Mouse (Mus musculus) G1E (cell line): ENCODE data around the gene C4bp. TPM values are rescaled to one million over a fixed set of nuclear protein-coding genes. Genes with fewer than 3 reads are reported as not detected.

Source experiments
- ATAC-seq: 2 replicates; pipeline ENCODE4 v1.8.0; 2016; ENCODE audit warnings: mild to moderate bottlenecking; ENCODE audit not compliant: insufficient number of reproducible peaks, poor library complexity, low FRiP score, severe bottlenecking; ENCODE audit errors: extremely low read depth
- DNase-seq: peaks from one replicate; pipeline ENCODE4 v3.0.0; 2012; ENCODE audit warnings: low spot score
- H3K27me3 ChIP-seq: 2 replicates; pipeline ENCODE4 v1.6.1; 2012; ENCODE audit warnings: mild to moderate bottlenecking, low read length, inconsistent platforms; ENCODE audit not compliant: insufficient read depth
- H3K36me3 ChIP-seq: replicated peaks from 2 replicates; pipeline ENCODE3; 2012; ENCODE audit warnings: mild to moderate bottlenecking, inconsistent platforms
- H3K4me1 ChIP-seq: 2 replicates; pipeline ENCODE4 v1.6.1; 2012; ENCODE audit warnings: low read depth, low read length, inconsistent platforms, mixed read lengths; ENCODE audit not compliant: insufficient read depth
- H3K4me3 ChIP-seq: 2 replicates; pipeline ENCODE4 v1.5.1; 2012; ENCODE audit warnings: low read depth, mild to moderate bottlenecking, inconsistent platforms, low read length, moderate library complexity, mixed read lengths
- H3K9me3 ChIP-seq: replicated peaks from 2 replicates; pipeline ENCODE4 v1.6.1; 2012; ENCODE audit warnings: inconsistent platforms
- CTCF ChIP-seq: IDR thresholded peaks from 2 replicates; pipeline ENCODE4 v1.5.1; 2012; ENCODE audit warnings: low read depth, low read length, inconsistent platforms, mixed read lengths
- GATA1 ChIP-seq: IDR thresholded peaks from 2 replicates; pipeline ENCODE4 v1.6.1; 2012; ENCODE audit warnings: borderline replicate concordance, low read length, inconsistent platforms, mixed read lengths
- GATA2 ChIP-seq: IDR thresholded peaks from 2 replicates; pipeline ENCODE4 v1.6.1; 2012; ENCODE audit warnings: low read depth, low read length, inconsistent platforms, borderline replicate concordance
- POLR2AphosphoS5 ChIP-seq: IDR thresholded peaks from 2 replicates; pipeline ENCODE4 v1.6.1; 2012; ENCODE audit warnings: low read depth, low read length, inconsistent platforms; ENCODE audit not compliant: insufficient replicate concordance
- TAL1 ChIP-seq: conservative IDR thresholded peaks from 2 replicates; pipeline ENCODE4 v1.6.1; 2012; ENCODE audit warnings: low read depth, low read length, inconsistent platforms, mixed read lengths
- polyA plus RNA-seq: library from polyadenylated mRNA; stranded (reverse); fragments of >175 nt; gene quantifications from 2 replicates; pipeline ENCODE4 v1.2.3, GENCODE M21; 2012
- total RNA-seq, 2 experiments: library from RNA; stranded (forward) in 1 of 2; stranded (reverse) in 1 of 2; fragments of 200-1000 nt in 1 of 2; fragments of >200 nt in 1 of 2; fragmentation: Nextera tagmentation in 1 of 2; gene quantifications; 2 replicates each; pipeline ENCODE4 v1.2.3; 2014 to 2017

The C4bp gene
- not detected in 2 replicates for total RNA-seq (2014; fragmentation: Nextera tagmentation)
- total RNA-seq (2017): 0.12 and 0.33 TPM in 2 replicates
- not detected in 2 replicates for polyA plus RNA-seq

GRCm38 (mm10) chr1:130661454-130661853 is at the start of gene C4bp:
C4bp (minus strand) TSS chr1:130661632.
- Histone ChIP-seq H3K9me3 (no peaks in the 10 kb centered on the region), H3K36me3 (no peaks in the 10 kb centered on the region), H3K4me3 (no peak within 1 kb of the TSS), H3K4me1 (no peaks in the 10 kb centered on the region), H3K27me3 (peaks cover 15% of the 10 kb centered on the region)
- ATAC-seq (no peak), DNase-seq (no peak)
- no peak for TF ChIP-seq POLR2AphosphoS5
- TF ChIP-seq TAL1: no peak
- TF ChIP-seq GATA2: no peak
- no peak for TF ChIP-seq GATA1
- no peak for TF ChIP-seq CTCF

- H3K36me3 ChIP-seq: peaks cover 87% of the 10 kb centered on the region
- H3K4me3 ChIP-seq: no peak overlapping the region
- no peak for TF ChIP-seq GATA2
- TF ChIP-seq POLR2AphosphoS5: no peak
- no peak for TF ChIP-seq GATA1
- no peak for TF ChIP-seq TAL1
- no peak for TF ChIP-seq CTCF
- DNase-seq: no peak
- no peaks in the 10 kb centered on the region for H3K9me3 ChIP-seq
- ATAC-seq: no peak
- peaks cover 26% of the 10 kb centered on the region for H3K4me1 ChIP-seq
- H3K27me3 ChIP-seq: no peaks in the 10 kb centered on the region
Observed at GRCm38 (mm10) chr1:130710283-130711080, 49.0 kb upstream of the C4bp start.

GRCm38 (mm10) chr1:130703613-130704012 is 42.2 kb upstream of the C4bp start:
- ATAC-seq (no peak), DNase-seq (no peak)
- no peaks in the 10 kb centered on the region for H3K27me3 ChIP-seq
- peaks cover 96% of the 10 kb centered on the region for H3K36me3 ChIP-seq
- no peak overlapping the region for H3K4me3 ChIP-seq
- H3K4me1 ChIP-seq: no peaks in the 10 kb centered on the region
- TF ChIP-seq GATA1: no peak
- TF ChIP-seq CTCF: no peak
- no peak for TF ChIP-seq POLR2AphosphoS5
- no peak for TF ChIP-seq TAL1
- no peak for TF ChIP-seq GATA2
- H3K9me3 ChIP-seq: no peaks in the 10 kb centered on the region

GRCm38 (mm10) chr1:130701976-130702375 is 40.5 kb upstream of the C4bp start:
- Histone ChIP-seq H3K4me1 (no peaks in the 10 kb centered on the region), H3K36me3 (peaks cover 96% of the 10 kb centered on the region), H3K27me3 (no peaks in the 10 kb centered on the region), H3K9me3 (no peaks in the 10 kb centered on the region), H3K4me3 (no peak overlapping the region)
- DNase-seq: no peak
- TF ChIP-seq TAL1 (no peak), CTCF (no peak), GATA2 (no peak), POLR2AphosphoS5 (no peak), GATA1 (no peak)
- ATAC-seq: no peak

- Histone ChIP-seq H3K27me3 (no peaks in the 10 kb centered on the region), H3K4me3 (no peak overlapping the region), H3K36me3 (peaks cover 94% of the 10 kb centered on the region), H3K9me3 (no peaks in the 10 kb centered on the region), H3K4me1 (no peaks in the 10 kb centered on the region)
- DNase-seq (no peak), ATAC-seq (no peak)
- TF ChIP-seq GATA2 (no peak), POLR2AphosphoS5 (no peak), GATA1 (no peak)
Observed at GRCm38 (mm10) chr1:130699937-130700633, 38.7 kb upstream of the C4bp start.

- ATAC-seq: no peak
- TF ChIP-seq GATA2 (no peak), CTCF (no peak), POLR2AphosphoS5 (no peak), TAL1 (no peak), GATA1 (no peak)
- Histone ChIP-seq H3K4me1 (no peaks in the 10 kb centered on the region), H3K9me3 (no peaks in the 10 kb centered on the region), H3K4me3 (no peak overlapping the region), H3K27me3 (no peaks in the 10 kb centered on the region), H3K36me3 (peaks cover 88% of the 10 kb centered on the region)
- no peak for DNase-seq
Observed at GRCm38 (mm10) chr1:130698601-130699000, 37.2 kb upstream of the C4bp start.
